Mouse (Mus musculus) left cerebral cortex, adult 8-10 months (tissue): ENCODE measurements around the gene C2cd3. TPM values are rescaled to one million over a fixed set of nuclear protein-coding genes. Genes with fewer than 3 reads are reported as not detected.

Experiments used
- DNase-seq, 2 experiments: peaks; one replicate each; pipeline ENCODE4 v3.0.0; 2022; ENCODE audit warnings: low spot score in 2 of 2
- total RNA-seq, 4 experiments: library from RNA; stranded (reverse); gene quantifications; 2 replicates each; pipeline ENCODE4 v1.2.4; 2022

Gene C2cd3
- total RNA-seq, 4 experiments from 2014 or later = 19.9 to 27.9 (median 25.3) TPM

- DNase-seq = no peak
Observed at GRCm38 (mm10) chr7:100402715-100403114, 30.7 kb downstream of the C2cd3 start.

- no peak for DNase-seq
Observed at GRCm38 (mm10) chr7:100407677-100408076, 35.6 kb downstream of the C2cd3 start.

DNA sequence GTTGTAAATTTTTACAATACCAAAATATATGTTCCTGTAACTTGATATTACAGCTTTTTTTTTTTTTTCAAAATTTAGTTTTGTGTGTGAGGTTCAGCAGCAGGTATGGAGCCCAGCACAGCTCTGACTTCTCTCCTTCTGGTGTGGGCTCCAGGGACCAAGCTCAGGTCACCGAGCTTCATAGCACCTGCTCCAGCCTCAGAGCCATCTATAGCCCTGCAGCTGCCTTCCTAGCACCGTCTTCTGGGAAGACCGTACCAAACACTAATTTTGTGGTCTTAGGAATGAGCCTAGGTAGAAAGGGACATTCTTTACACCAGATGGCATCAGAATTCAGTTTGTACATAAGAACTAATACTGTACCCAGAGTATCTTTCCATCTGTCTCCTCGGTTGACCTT is 36.7 kb downstream of the C2cd3 start:
- DNase-seq = no peak

GRCm38 (mm10) chr7:100425795-100426194 is 53.8 kb downstream of the C2cd3 start:
- no peak for DNase-seq

GRCm38 (mm10) chr7:100429102-100429501 is 57.1 kb downstream of the C2cd3 start:
- DNase-seq = peak in 1 of 2 experiments; percentile 30

DNA sequence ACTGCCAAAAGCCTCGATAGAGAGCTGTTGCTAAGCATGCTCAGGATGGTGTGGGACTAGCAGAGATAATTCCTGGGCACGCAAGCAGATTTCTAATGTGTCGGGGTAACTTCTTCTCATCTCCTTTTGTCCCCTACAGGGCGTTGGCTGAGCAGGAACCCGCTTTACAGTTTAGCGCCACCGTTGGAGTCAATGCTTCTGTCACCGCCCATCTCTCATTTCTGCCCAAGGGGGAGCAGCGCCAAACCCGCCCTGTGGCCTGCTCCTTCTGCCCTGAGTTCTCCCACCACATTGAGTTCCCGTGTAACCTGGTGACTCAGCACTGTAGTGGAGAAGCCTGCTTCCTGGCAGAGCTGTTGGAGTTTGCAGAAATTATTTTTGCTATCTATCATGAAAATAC is 57.9 kb downstream of the C2cd3 start:
- DNase-seq = no peak

- no peak for DNase-seq
Observed at GRCm38 (mm10) chr7:100431103-100431502, 59.1 kb downstream of the C2cd3 start.

DNA sequence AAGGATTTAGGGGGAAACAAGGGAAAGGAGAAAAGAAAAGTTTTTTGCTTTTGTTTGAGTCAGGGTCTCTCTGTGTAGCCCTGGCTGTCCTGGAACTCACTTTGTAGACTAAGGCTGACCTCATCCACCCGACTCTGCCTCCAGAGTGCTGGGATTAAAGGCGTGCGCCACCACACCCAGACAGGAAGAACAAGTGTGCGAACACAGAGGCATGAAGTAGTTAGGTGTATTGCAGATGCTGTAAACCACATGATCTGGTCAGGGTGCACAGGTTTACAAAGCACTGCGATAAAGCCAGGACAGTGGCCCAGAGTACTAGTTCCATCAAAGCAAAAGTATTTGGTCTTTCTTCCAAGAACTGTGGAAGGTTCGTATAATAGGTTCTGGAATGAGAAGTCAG is 61.3 kb downstream of the C2cd3 start:
- no peak for DNase-seq

- DNase-seq = no peak
Observed at GRCm38 (mm10) chr7:100443728-100444127, 71.7 kb downstream of the C2cd3 start.

GRCm38 (mm10) chr7:100446271-100446670 is 74.2 kb downstream of the C2cd3 start:
- no peak for DNase-seq

DNA sequence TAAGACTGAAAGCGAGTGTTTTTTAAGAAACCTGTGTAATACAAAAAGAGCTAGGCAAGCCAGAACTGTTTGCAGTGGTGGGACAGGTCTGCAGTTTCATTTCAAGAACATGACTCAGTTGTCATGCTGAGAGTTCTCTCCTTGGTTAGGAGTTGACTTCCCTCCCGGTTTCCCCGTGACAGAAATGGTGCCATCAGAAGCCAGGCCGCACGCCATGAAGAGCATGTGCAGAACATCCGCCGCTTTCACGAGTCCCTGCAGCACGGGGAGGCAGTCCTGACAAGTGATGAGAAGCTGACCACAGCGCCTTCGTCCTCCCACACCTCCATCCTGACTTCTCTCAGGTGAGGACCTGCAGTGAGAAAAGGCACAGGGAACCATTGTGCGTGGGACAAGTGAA is 76.5 kb downstream of the C2cd3 start:
- DNase-seq = no peak

DNA sequence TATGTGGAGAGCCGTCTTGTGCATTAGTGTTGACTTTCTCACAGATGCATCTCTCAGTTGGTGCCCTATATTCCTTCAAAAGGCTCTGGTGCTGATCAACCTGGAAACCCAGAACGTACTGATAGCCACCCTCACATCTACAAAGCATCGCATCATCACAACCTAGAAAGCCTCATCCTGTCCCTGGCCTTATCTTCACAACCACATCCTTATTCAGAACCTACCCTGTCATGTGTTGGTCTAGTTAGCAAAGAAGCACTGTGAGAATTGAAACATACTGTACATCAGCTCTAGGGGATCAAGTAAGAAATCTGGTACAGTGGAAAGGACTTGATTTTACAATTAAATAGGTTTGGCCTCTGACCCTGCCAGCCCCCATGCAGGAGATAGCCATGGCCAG is 77.0 kb downstream of the C2cd3 start:
- DNase-seq = no peak

- DNase-seq = no peak
Observed at GRCm38 (mm10) chr7:100458153-100458552, 86.1 kb downstream of the C2cd3 start.

GRCm38 (mm10) chr7:100459862-100460261 is 87.8 kb downstream of the C2cd3 start:
- DNase-seq = no peak

DNA sequence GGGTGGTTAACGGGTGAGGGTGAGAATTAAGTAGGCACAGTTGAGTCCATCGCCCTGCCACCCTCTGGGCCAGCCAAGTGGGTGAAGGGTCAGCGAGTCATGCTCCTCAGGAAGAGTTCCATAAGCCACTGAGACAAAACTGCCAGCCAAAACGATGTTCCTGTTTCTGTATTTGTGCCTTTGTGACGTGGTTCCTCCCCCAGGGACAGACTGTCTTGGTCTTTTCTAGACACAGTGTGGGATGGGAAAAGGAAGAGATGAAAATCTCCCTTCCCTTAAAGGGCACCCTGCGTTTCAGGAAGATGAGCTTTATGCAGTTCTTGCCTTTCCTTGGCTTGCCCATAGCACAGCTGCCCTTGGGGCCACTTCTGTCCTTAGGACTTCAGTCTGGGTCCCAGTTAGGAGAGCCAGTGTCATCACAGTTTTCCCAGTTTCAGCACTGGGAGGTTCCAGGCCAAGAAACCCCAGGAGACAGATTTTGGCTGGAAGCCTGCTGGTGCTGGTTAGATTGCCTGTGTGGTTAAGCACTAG is 89.7 kb downstream of the C2cd3 start:
- peak; percentile 26 to 76 for DNase-seq

GRCm38 (mm10) chr7:100463194-100463593 is 91.2 kb downstream of the C2cd3 start:
- DNase-seq = no peak

DNA sequence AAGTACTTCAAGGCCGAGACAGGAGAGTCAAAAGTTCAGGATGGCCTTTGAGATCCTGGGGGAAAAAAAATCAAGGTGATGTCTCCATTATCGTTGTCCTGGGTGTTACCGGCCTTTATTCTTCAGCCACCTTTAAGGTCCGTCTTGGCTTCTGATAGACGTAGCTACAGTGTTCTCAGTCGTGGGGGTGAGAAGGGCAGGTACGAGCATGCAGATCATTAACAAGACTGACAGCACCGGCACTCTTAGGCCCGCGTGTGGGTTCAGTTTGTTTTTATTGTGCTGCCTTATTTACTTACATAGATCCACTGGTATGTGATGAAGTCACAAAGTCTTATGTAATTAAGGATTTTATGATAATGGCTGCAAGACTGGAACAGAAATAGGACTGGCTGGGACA is 91.7 kb downstream of the C2cd3 start:
- DNase-seq = no peak

DNA sequence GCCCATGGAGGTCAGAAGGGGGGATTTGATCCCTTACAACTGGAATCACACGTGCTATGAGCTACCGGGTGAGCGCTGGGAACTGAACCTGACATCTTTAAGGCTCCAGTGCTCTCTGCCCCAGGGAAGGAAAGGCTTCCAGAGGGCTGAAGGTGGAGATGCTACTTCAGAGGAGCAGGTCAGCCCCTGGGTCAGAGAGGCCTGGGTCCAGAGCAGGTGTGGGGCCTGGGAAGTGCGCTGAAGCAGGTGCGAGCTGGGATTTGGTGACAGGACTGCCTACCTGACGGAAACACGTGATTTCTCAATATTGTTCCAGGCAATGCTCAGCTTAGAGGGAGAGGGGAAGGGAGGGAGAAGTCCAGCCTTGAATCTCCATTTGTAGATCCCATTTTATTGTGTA is 92.2 kb downstream of the C2cd3 start:
- DNase-seq = no peak

DNA sequence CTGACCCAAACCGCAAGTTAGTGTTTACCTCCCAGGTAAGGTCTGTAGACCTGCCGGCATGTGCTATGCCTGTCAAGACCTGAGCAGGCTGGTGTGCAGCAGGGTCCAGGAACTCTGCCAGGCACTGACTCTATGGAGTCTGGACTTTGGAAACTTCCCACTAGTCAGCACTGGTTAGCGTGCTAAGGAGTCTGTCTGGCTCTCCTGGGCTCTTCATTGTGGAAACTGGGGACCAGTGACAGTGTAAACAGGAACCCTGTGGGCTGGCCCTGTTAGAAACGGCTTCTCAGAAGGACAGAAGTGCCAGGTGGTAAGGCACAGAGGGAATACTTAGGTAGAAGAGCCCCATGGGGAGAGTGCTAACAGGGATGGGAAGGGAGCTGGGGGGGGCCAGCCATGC is 93.2 kb downstream of the C2cd3 start:
- DNase-seq = no peak

- DNase-seq = peak in 1 of 2 experiments; percentile 14
Observed at GRCm38 (mm10) chr7:100465656-100466309, 93.8 kb downstream of the C2cd3 start.

DNA sequence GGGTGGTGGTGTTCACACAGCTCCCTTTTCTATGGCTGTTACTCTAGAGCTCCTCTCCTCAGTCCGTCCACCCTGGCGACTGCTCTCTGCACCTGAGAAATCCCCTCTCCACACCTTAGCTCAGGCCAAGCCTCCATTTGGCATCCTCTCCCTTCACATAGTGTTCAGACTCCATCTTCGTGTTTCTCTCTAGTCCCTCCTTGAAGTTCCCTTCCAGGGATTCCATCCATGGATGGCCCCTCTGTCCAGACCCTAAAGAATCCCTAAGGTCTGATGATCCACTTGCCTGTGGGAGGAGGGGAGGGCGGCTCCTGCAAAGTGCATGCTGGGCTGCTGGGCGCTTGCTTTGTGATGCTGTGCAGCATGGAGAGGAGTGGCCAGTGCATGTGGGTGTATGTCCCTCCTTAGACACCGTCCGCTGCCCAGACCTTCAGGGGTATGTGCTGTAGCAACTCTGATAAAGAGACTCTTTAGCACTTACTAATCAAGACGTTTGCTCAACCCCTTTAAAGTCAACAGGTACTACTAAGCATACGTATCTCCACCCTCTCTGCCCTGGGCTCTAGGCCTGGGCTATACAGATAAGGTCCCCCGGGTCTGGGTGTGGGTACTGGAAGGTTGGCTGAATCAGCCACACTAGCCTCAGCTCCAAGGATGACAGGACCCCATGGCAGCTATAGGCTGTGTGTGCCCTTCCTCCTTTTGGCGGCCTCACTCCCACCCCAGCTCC is 94.9 kb downstream of the C2cd3 start:
- no peak for DNase-seq

- DNase-seq = no peak
Observed at GRCm38 (mm10) chr7:100468761-100469160, 96.7 kb downstream of the C2cd3 start.

GRCm38 (mm10) chr7:100469502-100469901 is 97.5 kb downstream of the C2cd3 start:
- no peak for DNase-seq
